Mouse (Mus musculus): ENCODE measurements around the gene Kap.
"Not testable (repeated sequence)": the region's sequence is repeated elsewhere in the genome, so short reads cannot be mapped to it uniquely, and the experiment has no call there.

Gene Kap

GRCm38 (mm10) chr6:133853526-133853925 is at the start of gene Kap:
Gene Kap (minus strand): TSS chr6:133853762.
- no peak for DNase-seq (ENCODE audit: low spot score)

- DNase-seq (ENCODE audit: low spot score): no peak
These were observed 32.4 kb upstream of the Kap start for GRCm38 (mm10) chr6:133885871-133886415.

GRCm38 (mm10) chr6:133883446-133883985 is 30.0 kb upstream of the Kap start:
- no peak for DNase-seq (ENCODE audit: low spot score)

GRCm38 (mm10) chr6:133875906-133876462 is 22.4 kb upstream of the Kap start:
- peak; percentile 25 for DNase-seq (ENCODE audit: low spot score)

- no peak for DNase-seq (ENCODE audit: low spot score)
These were observed 19.1 kb upstream of the Kap start for GRCm38 (mm10) chr6:133872667-133873066.

GRCm38 (mm10) chr6:133871131-133871530 is 17.6 kb upstream of the Kap start:
- no peak for DNase-seq (ENCODE audit: low spot score)

- DNase-seq (ENCODE audit: low spot score): no peak
These were observed 14.8 kb upstream of the Kap start for GRCm38 (mm10) chr6:133868381-133868780.

GRCm38 (mm10) chr6:133855871-133856270 is 2.3 kb upstream of the Kap start:
- DNase-seq (ENCODE audit: low spot score): no peak

GRCm38 (mm10) chr6:133849359-133849758 is 4.2 kb downstream of the Kap start:
- no peak for DNase-seq (ENCODE audit: low spot score)

GRCm38 (mm10) chr6:133848861-133849260 is 4.7 kb downstream of the Kap start:
- not testable (repeated sequence) for DNase-seq (ENCODE audit: low spot score)

- DNase-seq (ENCODE audit: low spot score): not testable (repeated sequence)
These were observed 15.1 kb downstream of the Kap start for GRCm38 (mm10) chr6:133838296-133838995.

GRCm38 (mm10) chr6:133812342-133812741 is 41.2 kb downstream of the Kap start:
- DNase-seq (ENCODE audit: low spot score): no peak
